Mouse (Mus musculus): ENCODE measurements around the gene Ptgr2. TPM values are rescaled to one million over a fixed set of nuclear protein-coding genes. Genes with fewer than 3 reads are reported as not detected.

The Ptgr2 gene
- polyA plus RNA-seq, 1 experiment from 2014 or later: 25.9 TPM

Other genes starting within 250 kb of the Ptgr2 start
- gene Acot4, start 246.9 kb upstream of the Ptgr2 start, polyA plus RNA-seq (2015; fragmentation: Nextera tagmentation; extraction: Ambion mirVana): 0.44 and 0.50 TPM in 2 replicates
- not detected in 2 replicates for gene Gm49366, start 246.3 kb upstream of the Ptgr2 start, polyA plus RNA-seq (2015; fragmentation: Nextera tagmentation; extraction: Ambion mirVana)
- 0.30 and 0.33 TPM in 2 replicates for gene Acot3, start 233.1 kb upstream of the Ptgr2 start, polyA plus RNA-seq (2015; fragmentation: Nextera tagmentation; extraction: Ambion mirVana)
- not detected in 2 replicates for gene Acot5, start 215.9 kb upstream of the Ptgr2 start, polyA plus RNA-seq (2015; fragmentation: Nextera tagmentation; extraction: Ambion mirVana)
- gene Acot6, start 184.6 kb upstream of the Ptgr2 start, polyA plus RNA-seq (2015; fragmentation: Nextera tagmentation; extraction: Ambion mirVana): 1.6 TPM in 2 replicates
- 4.8 and 6.1 TPM in 2 replicates for gene Dnal1, start 170.9 kb upstream of the Ptgr2 start, polyA plus RNA-seq (2015; fragmentation: Nextera tagmentation; extraction: Ambion mirVana)
- 1.8 TPM in 2 replicates for gene Pnma1, start 136.7 kb upstream of the Ptgr2 start, polyA plus RNA-seq (2015; fragmentation: Nextera tagmentation; extraction: Ambion mirVana)
- 11.7 and 12.5 TPM in 2 replicates for gene Elmsan1, start 66.4 kb upstream of the Ptgr2 start, polyA plus RNA-seq (2015; fragmentation: Nextera tagmentation; extraction: Ambion mirVana)
- gene Zfp410, start 31.6 kb downstream of the Ptgr2 start, polyA plus RNA-seq (2015; fragmentation: Nextera tagmentation; extraction: Ambion mirVana): 81.4 and 86.9 TPM in 2 replicates
- gene Coq6, start 76.4 kb downstream of the Ptgr2 start, polyA plus RNA-seq (2015; fragmentation: Nextera tagmentation; extraction: Ambion mirVana): 49.4 and 50.0 TPM in 2 replicates
- gene Fam161b, start 76.6 kb downstream of the Ptgr2 start, polyA plus RNA-seq (2015; fragmentation: Nextera tagmentation; extraction: Ambion mirVana): 3.8 TPM in 2 replicates
- 18.3 and 19.0 TPM in 2 replicates for gene Entpd5, start 123.8 kb downstream of the Ptgr2 start, polyA plus RNA-seq (2015; fragmentation: Nextera tagmentation; extraction: Ambion mirVana)
- 1.6 and 2.4 TPM in 2 replicates for gene Bbof1, start 123.8 kb downstream of the Ptgr2 start, polyA plus RNA-seq (2015; fragmentation: Nextera tagmentation; extraction: Ambion mirVana)
- gene Rnf113a2, start 132.0 kb downstream of the Ptgr2 start, polyA plus RNA-seq (2015; fragmentation: Nextera tagmentation; extraction: Ambion mirVana): 24.2 and 24.6 TPM in 2 replicates
- gene Aldh6a1, start 165.8 kb downstream of the Ptgr2 start, polyA plus RNA-seq (2015; fragmentation: Nextera tagmentation; extraction: Ambion mirVana): 39.1 and 40.5 TPM in 2 replicates
- 21.6 and 22.2 TPM in 2 replicates for gene Lin52, start 166.2 kb downstream of the Ptgr2 start, polyA plus RNA-seq (2015; fragmentation: Nextera tagmentation; extraction: Ambion mirVana)